19 mouse cellular contexts compared by ENCODE assay signal in the genomic region with DNA sequence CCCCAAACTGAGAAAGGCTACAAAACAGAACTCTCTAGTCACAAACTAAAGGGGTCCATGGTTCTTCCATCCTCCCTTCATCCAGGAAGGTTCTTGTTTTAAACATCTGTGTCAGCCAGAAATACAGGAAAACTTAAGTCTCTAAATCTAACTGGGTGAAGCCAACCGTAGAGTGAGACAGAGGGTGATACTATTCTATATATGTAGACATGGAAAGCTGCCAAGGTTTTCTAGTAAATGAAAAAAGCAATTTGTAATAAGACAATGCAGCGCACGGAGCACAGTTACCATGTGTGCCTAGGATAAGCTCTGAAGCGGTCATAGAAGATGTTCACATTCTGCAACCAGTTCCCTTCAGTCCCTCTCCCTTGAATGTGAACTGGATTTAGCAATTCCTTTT. TPM values are rescaled to one million over a fixed set of nuclear protein-coding genes. Genes with fewer than 3 reads are reported as not detected.
DNase-seq lines count a peak whose midpoint lies in the region; ATAC-seq and TF ChIP-seq lines count a peak whose summit lies in the region.
"Had no signal": no experiment of that assay in that cellular context is flagged by ENCODE, and none has a peak within 500 bp of the region (broad histone marks: within the 10 kb centered on the region; RNA-seq: fewer than 3 reads in every experiment).

No protein-coding gene starts in this region.

- intact Hi-C loops in heart, postnatal 25 days (cut with DNase I), result no loop called here

- TF ChIP-seq CTCF in brain, embryonic 14.5 days (IDR thresholded peaks at IDR 0.05; ENCODE audit: borderline replicate concordance, extremely low read depth, insufficient read depth, insufficient read length), result no peak

- 58% methylated on average over 4 of the region's 4 CpGs for WGBS in heart, embryonic 12.5 days
- 59% methylated on average over 4 of the region's 4 CpGs for WGBS in kidney, embryonic 16.5 days
- 60% methylated on average over 4 of the region's 4 CpGs for WGBS in kidney, embryonic 15.5 days

- no peak for DNase-seq in heart, postnatal 25 days (ENCODE audit: low spot score)
- peak; percentile 33 for DNase-seq in brain, adult 2 months (ENCODE audit: low read depth, low spot score)
- peak; percentile 24 for DNase-seq in brain, embryonic 14.5 days (ENCODE audit: low read depth)
- DNase-seq in cerebellum, postnatal 25 days, result no peak
- DNase-seq: adrenal gland, adult 8-10 months; cerebellum, adult 9-11 months; kidney, adult 11 months; kidney, postnatal 10 days; liver had no signal

- H3K27me3 ChIP-seq in heart, embryonic 12.5 days (replicated peaks), result no peaks in the 10 kb centered on the region
- no peaks in the 10 kb centered on the region for H3K27me3 ChIP-seq in kidney, embryonic 16.5 days (ENCODE audit: insufficient read depth, low read length)
- H3K27me3 ChIP-seq in kidney, embryonic 15.5 days, result no peaks in the 10 kb centered on the region
- H3K27me3 ChIP-seq: embryonic facial prominence, embryonic 13.5 days; forebrain, embryonic 15.5 days; midbrain, embryonic 13.5 days; neural tube, embryonic 13.5 days had no signal

- H3K9ac ChIP-seq in heart, embryonic 12.5 days, result no peak overlapping the region
- H3K9ac ChIP-seq in kidney, embryonic 16.5 days (replicated peaks; ENCODE audit: low read length), result no peak overlapping the region
- H3K9ac ChIP-seq in kidney, embryonic 15.5 days, result no peak overlapping the region
- H3K9ac ChIP-seq: embryonic facial prominence, embryonic 13.5 days; forebrain, embryonic 15.5 days; midbrain, embryonic 13.5 days; neural tube, embryonic 13.5 days had no signal

- no peaks in the 10 kb centered on the region for H3K36me3 ChIP-seq in heart, embryonic 12.5 days
- no peaks in the 10 kb centered on the region for H3K36me3 ChIP-seq in kidney, embryonic 16.5 days (ENCODE audit: insufficient read depth, low read length)
- H3K36me3 ChIP-seq in kidney, embryonic 15.5 days, result no peaks in the 10 kb centered on the region
- H3K36me3 ChIP-seq: embryonic facial prominence, embryonic 13.5 days; forebrain, embryonic 15.5 days; midbrain, embryonic 13.5 days; neural tube, embryonic 13.5 days had no signal

- H3K9me3 ChIP-seq in heart, embryonic 12.5 days (replicated peaks), result no peaks in the 10 kb centered on the region
- H3K9me3 ChIP-seq in kidney, embryonic 16.5 days (ENCODE audit: low read length), result no peaks in the 10 kb centered on the region
- no peaks in the 10 kb centered on the region for H3K9me3 ChIP-seq in kidney, embryonic 15.5 days (replicated peaks)
- H3K9me3 ChIP-seq: embryonic facial prominence, embryonic 13.5 days; forebrain, embryonic 15.5 days; midbrain, embryonic 13.5 days; neural tube, embryonic 13.5 days had no signal

- H3K4me1 ChIP-seq in heart, embryonic 12.5 days (replicated peaks), result peaks cover 69% of the 10 kb centered on the region
- peaks cover 20% of the 10 kb centered on the region for H3K4me1 ChIP-seq in kidney, embryonic 16.5 days (ENCODE audit: insufficient read depth, low read length)
- H3K4me1 ChIP-seq in kidney, embryonic 15.5 days, result peaks cover 34% of the 10 kb centered on the region

- no peak overlapping the region for H3K4me2 ChIP-seq in heart, embryonic 12.5 days
- H3K4me2 ChIP-seq in kidney, embryonic 16.5 days (replicated peaks; ENCODE audit: low read depth, low read length), result no peak overlapping the region
- H3K4me2 ChIP-seq in kidney, embryonic 15.5 days, result no peak overlapping the region
- H3K4me2 ChIP-seq: embryonic facial prominence, embryonic 13.5 days; forebrain, embryonic 15.5 days; midbrain, embryonic 13.5 days; neural tube, embryonic 13.5 days had no signal

- ATAC-seq in heart, embryonic 12.5 days (ENCODE audit: insufficient number of reproducible peaks, low FRiP score), result no peak
- ATAC-seq in kidney, embryonic 16.5 days (ENCODE audit: low FRiP score, low TSS enrichment), result no peak
- ATAC-seq in kidney, embryonic 15.5 days (replicated peaks; ENCODE audit: low FRiP score), result no peak
- ATAC-seq: forebrain, embryonic 15.5 days; hindbrain, embryonic 16.5 days; midbrain, embryonic 13.5 days had no signal

- TF ChIP-seq POLR2A in brain, embryonic 14.5 days (IDR thresholded peaks at IDR 0.05; ENCODE audit: borderline replicate concordance, extremely low read depth, insufficient read depth, insufficient read length, poor library complexity, severe bottlenecking), result no peak

- H3K27ac ChIP-seq in heart, embryonic 12.5 days (ENCODE audit: poor library complexity, severe bottlenecking), result peak overlapping the region; percentile 79
- H3K27ac ChIP-seq in kidney, embryonic 16.5 days (ENCODE audit: low read length), result 0 out of 2 replicates have a peak overlapping the region, but pooled peaks have one; percentile 17
- no peak overlapping the region for H3K27ac ChIP-seq in kidney, embryonic 15.5 days
- H3K27ac ChIP-seq: embryonic facial prominence, embryonic 13.5 days; forebrain, embryonic 15.5 days; midbrain, embryonic 13.5 days; neural tube, embryonic 13.5 days had no signal

- H3K4me3 ChIP-seq in heart, embryonic 12.5 days, result no peak overlapping the region
- no peak overlapping the region for H3K4me3 ChIP-seq in kidney, embryonic 16.5 days (ENCODE audit: low read length)
- no peak overlapping the region for H3K4me3 ChIP-seq in kidney, embryonic 15.5 days (replicated peaks)
- H3K4me3 ChIP-seq: embryonic facial prominence, embryonic 13.5 days; forebrain, embryonic 15.5 days; midbrain, embryonic 13.5 days; neural tube, embryonic 13.5 days had no signal

RNA-seq across cellular contexts. Expression of a gene that starts 55.4 kb away (rescaled TPM):
- polyA plus RNA-seq in heart, embryonic 12.5 days (2016; fragmentation: Nextera tagmentation; extraction: Ambion mirVana), result 53.3 and 55.1 TPM in 2 replicates
- total RNA-seq in heart, postnatal 25 days (2021), result 100 to 1,000 TPM in 1 of 2 experiments, 10 to 100 TPM in 1; 94.9 to 102 TPM
- 22.1 and 24.5 TPM in 2 replicates for polyA plus RNA-seq in kidney, embryonic 16.5 days (2015; fragmentation: Nextera tagmentation; extraction: Ambion mirVana)
- 17.4 and 17.5 TPM in 2 replicates for polyA plus RNA-seq in kidney, embryonic 15.5 days (2015; fragmentation: Nextera tagmentation; extraction: Ambion mirVana)
- polyA plus RNA-seq in brain, embryonic 14.5 days (2012; rRNA removed), result 4.2 and 8.7 TPM in 2 replicates
- total RNA-seq: granulocyte monocyte progenitor cell, adult 5-6 weeks; megakaryocyte progenitor cell, adult 5-6 weeks had no signal

Comparison
In these comparisons a context has a peak if more than half of its experiments do, and no peak if none do; other contexts are left out.
1. DNase-seq: peak in brain, adult 2 months (single experiment) and brain, embryonic 14.5 days (single experiment); none in heart, postnatal 25 days (single experiment) and cerebellum, postnatal 25 days (0 of 2).